Mouse (Mus musculus) C3H10T1/2 (cell line): ENCODE measurements around the gene Gm10721. TPM values are rescaled to one million over a fixed set of nuclear protein-coding genes. Genes with fewer than 3 reads are reported as not detected.

Experiments
- polyA plus RNA-seq, 2 experiments: library from polyadenylated mRNA; unstranded; fragments of >200 nt; fragmentation: generic; extraction: Trizol; gene quantifications; one replicate each; pipeline ENCODE4 v1.2.1; 2012; ENCODE audit warnings: missing spikeins in 2 of 2

Gene Gm10721
- polyA plus RNA-seq = not detected

GRCm38 (mm10) chr9:3012733-3013279 is at the start of gene Gm10721:
TSS of gene Gm10721 (plus strand) at chr9:3013140.

DNA sequence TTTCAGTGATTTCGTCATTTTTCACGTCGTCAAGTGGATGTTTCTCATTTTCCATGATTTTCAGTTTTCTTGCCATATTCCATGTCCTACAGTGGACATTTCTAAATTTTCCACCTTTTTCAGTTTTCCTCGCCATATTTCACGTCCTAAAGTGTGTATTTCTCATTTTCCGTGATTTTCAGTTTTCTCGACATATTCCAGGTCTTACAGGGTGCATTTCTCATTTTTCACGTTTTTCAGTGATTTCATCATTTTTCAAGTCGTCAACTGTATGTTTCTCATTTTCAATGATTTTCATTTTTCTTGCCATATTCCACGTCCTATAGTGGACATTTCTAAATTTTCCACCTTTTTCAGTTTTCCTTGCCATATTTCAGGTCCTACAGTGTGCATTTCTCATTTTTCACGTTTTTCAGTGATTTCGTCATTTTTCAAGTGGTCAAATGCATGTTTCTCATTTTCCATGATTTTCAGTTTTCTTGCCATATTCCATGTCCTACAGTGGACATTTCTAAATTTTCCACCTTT is 12.4 kb upstream of the Gm10721 start, which contains the start of gene Gm10722:
Gm10722 (plus strand) TSS at position 478 of the 528 bp plus-strand sequence.

DNA sequence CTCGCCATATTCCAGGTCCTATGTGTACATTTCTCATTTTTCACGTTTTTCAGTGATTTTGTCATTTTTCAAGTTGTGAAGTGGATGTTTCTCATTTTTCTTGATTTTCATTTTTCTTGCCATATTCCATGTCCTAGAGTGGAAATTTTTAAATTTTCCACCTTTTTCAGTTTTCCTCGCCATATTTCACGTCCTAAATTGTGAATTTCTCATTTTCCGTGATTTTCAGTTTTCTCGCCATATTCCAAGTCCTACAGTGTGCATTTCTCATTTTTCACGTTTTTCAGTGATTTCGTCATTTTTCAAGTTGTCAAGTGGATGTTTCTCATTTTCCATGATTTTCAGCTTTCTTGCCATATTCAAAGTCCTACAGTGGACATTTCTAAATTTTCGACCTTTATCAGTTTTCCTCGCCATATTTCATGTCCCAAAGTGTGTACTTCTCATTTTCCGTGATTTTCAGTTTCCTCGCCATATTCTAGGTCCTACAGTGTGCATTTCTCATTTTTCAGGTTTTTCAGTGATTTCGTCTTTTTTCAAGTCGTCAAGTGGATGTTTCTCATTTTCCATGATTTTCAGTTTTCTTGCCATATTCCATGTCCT is 10.0 kb upstream of the Gm10721 start, which contains the start of gene Gm11168:
Gm11168 (plus strand) TSS at position 553 of the 603 bp plus-strand sequence.

DNA sequence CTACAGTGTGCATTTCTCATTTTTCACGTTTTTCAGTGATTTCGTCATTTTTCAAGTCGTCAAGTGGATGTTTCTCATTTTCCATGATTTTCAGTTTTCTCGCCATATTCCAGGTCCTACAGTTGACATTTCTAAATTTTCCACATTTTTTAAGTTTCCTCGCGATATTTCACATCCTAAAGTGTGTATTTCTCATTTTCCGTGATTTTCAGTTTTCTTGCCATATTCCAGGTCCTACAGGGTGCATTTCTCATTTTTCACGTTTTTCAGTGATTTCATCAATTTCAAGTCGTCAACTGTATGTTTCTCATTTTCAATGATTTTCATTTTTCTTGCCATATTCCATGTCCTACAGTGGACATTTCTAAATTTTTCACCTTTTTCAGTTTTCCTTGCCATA is 2.4 kb downstream of the Gm10721 start, which contains the start of gene Gm10720:
Gm10720 (plus strand) TSS at position 301 of the 400 bp plus-strand sequence.

GRCm38 (mm10) chr9:3017108-3017507 is 4.2 kb downstream of the Gm10721 start, which contains the start of gene Gm10719:
TSS of gene Gm10719 (plus strand) at chr9:3017408.

GRCm38 (mm10) chr9:3023312-3023984 is 10.5 kb downstream of the Gm10721 start, which contains the start of gene Gm10718:
TSS of gene Gm10718 (plus strand) at chr9:3023547.

GRCm38 (mm10) chr9:3024912-3025467 is 12.1 kb downstream of the Gm10721 start, which contains the start of gene Gm10717:
TSS of gene Gm10717 (plus strand) at chr9:3025417.

GRCm38 (mm10) chr9:3034299-3034698 is 21.4 kb downstream of the Gm10721 start, which contains the start of gene Gm17535:
TSS of gene Gm17535 (plus strand) at chr9:3034599.

GRCm38 (mm10) chr9:3036577-3036976 is 23.6 kb downstream of the Gm10721 start, which contains the start of gene Gm10715:
TSS of gene Gm10715 (plus strand) at chr9:3036877.

Other genes with a start within 250 kb of the Gm10721 start
- not detected for gene Gm10722, start 12.2 kb upstream of the Gm10721 start, polyA plus RNA-seq
- gene Gm11168, start 9.8 kb upstream of the Gm10721 start, polyA plus RNA-seq = not detected
- not detected for gene Gm10720, start 2.5 kb downstream of the Gm10721 start, polyA plus RNA-seq
- under 1 TPM in 1 of 2 experiments, not detected in 1; 0.09 TPM for gene Gm10719, start 4.3 kb downstream of the Gm10721 start, polyA plus RNA-seq
- gene Gm10718, start 10.4 kb downstream of the Gm10721 start, polyA plus RNA-seq = not detected
- gene Gm10717, start 12.3 kb downstream of the Gm10721 start, polyA plus RNA-seq = not detected
- gene Gm17535, start 21.5 kb downstream of the Gm10721 start, polyA plus RNA-seq = not detected
- not detected for gene Gm10715, start 23.7 kb downstream of the Gm10721 start, polyA plus RNA-seq